8 mouse cellular contexts compared by ENCODE assay signal in genomic region chr1:44148706-44149105, GRCm38 (mm10). TPM values are rescaled to one million over a fixed set of nuclear protein-coding genes. Genes with fewer than 3 reads are reported as not detected.
A peak's percentile ranks its signal among the peaks of the same experiment; 100 is the strongest.
DNase-seq lines count a peak whose midpoint lies in the region; ATAC-seq and TF ChIP-seq lines count a peak whose summit lies in the region.

No protein-coding gene starts in this region.

- H3K27me3 ChIP-seq in megakaryocyte, embryonic 14.5 days (replicated peaks), result no peaks in the 10 kb centered on the region
- H3K27me3 ChIP-seq in intestine, postnatal 0 days (replicated peaks; ENCODE audit: control insufficient read depth, insufficient read depth, low read length), result no peaks in the 10 kb centered on the region

- peaks cover 8% of the 10 kb centered on the region for H3K36me3 ChIP-seq in megakaryocyte, embryonic 14.5 days (replicated peaks; ENCODE audit: low read length)
- 0 out of 2 replicates have a peak, but pooled peaks cover 3% of the 10 kb centered on the region for H3K36me3 ChIP-seq in intestine, postnatal 0 days (ENCODE audit: control insufficient read depth, insufficient read depth)

- no peaks in the 10 kb centered on the region for H3K9me3 ChIP-seq in megakaryocyte, embryonic 14.5 days
- no peaks in the 10 kb centered on the region for H3K9me3 ChIP-seq in intestine, postnatal 0 days (ENCODE audit: control insufficient read depth)

- intact Hi-C loops in gastrocnemius, postnatal 14 days (cut with DNase I; ENCODE audit: low total_unique reads), result no loop called here
- intact Hi-C loops in left cerebral cortex, postnatal 4 days (cut with DNase I), result no loop called here

- H3K27ac ChIP-seq in intestine, postnatal 0 days (ENCODE audit: low read depth, low read length), result no peak overlapping the region

- H3K4me2 ChIP-seq in intestine, postnatal 0 days (replicated peaks; ENCODE audit: low read depth), result peak overlapping the region; percentile 88

- 19% methylated on average over 6 of the region's 6 CpGs for WGBS in intestine, postnatal 0 days

- H3K4me1 ChIP-seq in megakaryocyte, embryonic 14.5 days, result peaks cover 6% of the 10 kb centered on the region
- 0 out of 2 replicates have a peak, but pooled peaks cover 5% of the 10 kb centered on the region for H3K4me1 ChIP-seq in intestine, postnatal 0 days (replicated peaks; ENCODE audit: control insufficient read depth, insufficient read depth, low read length)

- peak overlapping the region; percentile 80 for H3K9ac ChIP-seq in intestine, postnatal 0 days (ENCODE audit: low read depth, low read length)

- peak overlapping the region; percentile 96 for H3K4me3 ChIP-seq in megakaryocyte, embryonic 14.5 days (replicated peaks)
- H3K4me3 ChIP-seq in intestine, postnatal 0 days (ENCODE audit: low read depth, low read length), result peak overlapping the region; percentile 86

- TF ChIP-seq CTCF in intestine, postnatal 0 days (IDR thresholded peaks at IDR 0.05; ENCODE audit: low read depth), result peak; percentile 34; the same call in 1 of the 2 replicates

- no peak for ATAC-seq in megakaryocyte, adult 5-6 weeks (ENCODE audit: poor library complexity, severe bottlenecking)
- no peak for ATAC-seq in intestine, postnatal 0 days

- peak; percentile 4 for DNase-seq in embryo, embryonic 9.5 days (ENCODE audit: extremely low spot score)
- peak; percentile 15 for DNase-seq in retina, postnatal 1 day
- DNase-seq in gastrocnemius, postnatal 14 days, result no peak
- DNase-seq in right cerebral cortex, postnatal 10 days (ENCODE audit: low spot score in 2 of 2), result no peak
- DNase-seq in left cerebral cortex, postnatal 4 days, result no peak

RNA-seq across cellular contexts. Expression of gene Ercc5, which starts 1.2 kb away (rescaled TPM):
- polyA plus RNA-seq in megakaryocyte, embryonic 14.5 days (2012; ENCODE audit: insufficient read depth, low replicate concordance), result 1.7 TPM in 1 of 2 replicates, not detected in the other
- total RNA-seq in megakaryocyte, adult 5-6 weeks (2015), result 7.5 and 7.7 TPM in 2 replicates
- 11.3 and 14.6 TPM in 2 replicates for total RNA-seq in megakaryocyte, adult 5-6 weeks (2017)
- polyA plus RNA-seq in intestine, postnatal 0 days (2015; fragmentation: Nextera tagmentation; extraction: Ambion mirVana), result 7.6 and 8.7 TPM in 2 replicates
- 10 to 100 TPM in 1 of 2 experiments, 1 to 10 TPM in 1; 9.8 to 16.6 TPM for total RNA-seq in gastrocnemius, postnatal 14 days (2021)
- total RNA-seq in left cerebral cortex, postnatal 4 days (2021), result 10 to 100 TPM; 25.0 to 25.3 TPM

RNA-seq across cellular contexts. Expression of gene Bivm, which starts 29.9 kb away (rescaled TPM):
- 5.2 TPM in 1 of 2 replicates, not detected in the other for polyA plus RNA-seq in megakaryocyte, embryonic 14.5 days (2012; ENCODE audit: insufficient read depth, low replicate concordance)
- total RNA-seq in megakaryocyte, adult 5-6 weeks (2015), result 11.8 and 12.5 TPM in 2 replicates
- total RNA-seq in megakaryocyte, adult 5-6 weeks (2017), result 4.4 and 8.7 TPM in 2 replicates
- polyA plus RNA-seq in intestine, postnatal 0 days (2015; fragmentation: Nextera tagmentation; extraction: Ambion mirVana), result 7.4 and 7.6 TPM in 2 replicates
- 1 to 10 TPM; 6.8 to 7.0 TPM for total RNA-seq in gastrocnemius, postnatal 14 days (2021)
- total RNA-seq in left cerebral cortex, postnatal 4 days (2021), result 10 to 100 TPM; 51.7 to 55.0 TPM

RNA-seq across cellular contexts. Expression of gene Kdelc1, which starts 30.1 kb away (rescaled TPM):
- polyA plus RNA-seq in megakaryocyte, embryonic 14.5 days (2012; ENCODE audit: insufficient read depth, low replicate concordance), result 4.4 and 5.1 TPM in 2 replicates
- 9.6 and 11.1 TPM in 2 replicates for total RNA-seq in megakaryocyte, adult 5-6 weeks (2015)
- 5.4 and 9.9 TPM in 2 replicates for total RNA-seq in megakaryocyte, adult 5-6 weeks (2017)
- 13.2 and 14.7 TPM in 2 replicates for polyA plus RNA-seq in intestine, postnatal 0 days (2015; fragmentation: Nextera tagmentation; extraction: Ambion mirVana)
- total RNA-seq in gastrocnemius, postnatal 14 days (2021), result 1 to 10 TPM; 9.1 to 9.3 TPM
- total RNA-seq in left cerebral cortex, postnatal 4 days (2021), result 10 to 100 TPM; 14.3 to 14.9 TPM

RNA-seq across cellular contexts. Expression of gene Tex30, which starts 46.5 kb away (rescaled TPM):
- 1.4 and 3.0 TPM in 2 replicates for polyA plus RNA-seq in megakaryocyte, embryonic 14.5 days (2012; ENCODE audit: insufficient read depth, low replicate concordance)
- 36.1 and 61.6 TPM in 2 replicates for total RNA-seq in megakaryocyte, adult 5-6 weeks (2015)
- 29.3 TPM in 2 replicates for total RNA-seq in megakaryocyte, adult 5-6 weeks (2017)
- polyA plus RNA-seq in intestine, postnatal 0 days (2015; fragmentation: Nextera tagmentation; extraction: Ambion mirVana), result 37.0 and 39.0 TPM in 2 replicates
- 1 to 10 TPM; 4.5 to 6.2 TPM for total RNA-seq in gastrocnemius, postnatal 14 days (2021)
- 10 to 100 TPM in 1 of 2 experiments, 1 to 10 TPM in 1; 10.0 to 11.0 TPM for total RNA-seq in left cerebral cortex, postnatal 4 days (2021)

Comparison
In these comparisons a context has a peak if more than half of its experiments do, and no peak if none do; other contexts are left out.
1. DNase-seq: peak in embryo, embryonic 9.5 days (single experiment) and retina, postnatal 1 day (single experiment); none in gastrocnemius, postnatal 14 days (single experiment), right cerebral cortex, postnatal 10 days (0 of 2) and left cerebral cortex, postnatal 4 days (single experiment).